Mouse (Mus musculus) large intestine, adult 2 months (tissue): ENCODE measurements around the gene Zfp866. TPM values are rescaled to one million over a fixed set of nuclear protein-coding genes. Genes with fewer than 3 reads are reported as not detected.

ENCODE experiments used
- DNase-seq: peaks from one replicate; pipeline ENCODE4 v3.0.0-alpha.2; 2012; ENCODE audit warnings: low read depth, low spot score
- WGBS: fragments of 180-500 bp; shearing (Covaris S2); methylation state at CpG from one replicate; pipeline ENCODE4 v1.1.7; 2018; 5-methylcytosine and 5-hydroxymethylcytosine counted together
- polyA plus RNA-seq: library from polyadenylated mRNA; depleted of rRNA; stranded (reverse); fragments of >200 nt; gene quantifications from 2 replicates; pipeline ENCODE4 v1.2.3, GENCODE M21; 2012; rRNA removed

The Zfp866 gene
- polyA plus RNA-seq, 1 experiment = 6.0 TPM

- WGBS = 4% methylated on average over 48 of the region's 48 CpGs
- DNase-seq = peak; percentile 81
Observed at GRCm38 (mm10) chr8:69749544-69750454, 41.2 kb downstream of the Zfp866 start, which contains the start of gene Zfp963. TSS of gene Zfp963 (minus strand) at chr8:69749970.

GRCm38 (mm10) chr8:69741231-69741630, 49.7 kb downstream of the Zfp866 start:
- WGBS = 67% methylated on average over 2 of the region's 2 CpGs

GRCm38 (mm10) chr8:69740763-69741162, 50.2 kb downstream of the Zfp866 start:
- 31% methylated on average over 6 of the region's 6 CpGs for WGBS
- DNase-seq = no peak

More at GRCm38 (mm10) chr8:69741231-69741630, 49.7 kb downstream of the Zfp866 start:
- no peak for DNase-seq

- DNase-seq = no peak
- 74% methylated on average over 1 of the region's 1 CpGs for WGBS
Observed at GRCm38 (mm10) chr8:69735495-69735894, 55.5 kb downstream of the Zfp866 start.

GRCm38 (mm10) chr8:69717232-69717580, 73.8 kb downstream of the Zfp866 start:
- WGBS = 37% methylated on average over 5 of the region's 5 CpGs
- no peak for DNase-seq

GRCm38 (mm10) chr8:69716403-69717231, 74.4 kb downstream of the Zfp866 start:
- DNase-seq = peak; percentile 99
- WGBS = under 1% methylated on average over 50 of the region's 52 CpGs

GRCm38 (mm10) chr8:69715366-69715765, 75.6 kb downstream of the Zfp866 start:
- no peak for DNase-seq
- WGBS = 77% methylated on average over 6 of the region's 6 CpGs

GRCm38 (mm10) chr8:69713516-69713915, 77.5 kb downstream of the Zfp866 start:
- WGBS = 85% methylated on average over 8 of the region's 8 CpGs
- DNase-seq = no peak

Other genes starting within 250 kb of the Zfp866 start
- gene Zfp868, start 165.6 kb downstream of the Zfp866 start, polyA plus RNA-seq = 4.8 and 5.2 TPM in 2 replicates
- 0.38 and 0.43 TPM in 2 replicates for gene Zfp964, start 136.7 kb downstream of the Zfp866 start, polyA plus RNA-seq
- gene Zfp869, start 80.5 kb downstream of the Zfp866 start, polyA plus RNA-seq = 3.0 and 3.9 TPM in 2 replicates
- 1.4 and 2.5 TPM in 2 replicates for gene Zfp963, start 41.2 kb downstream of the Zfp866 start, polyA plus RNA-seq
- 1.2 TPM in 1 of 2 replicates, not detected in the other for gene Gm20422, start 16.3 kb downstream of the Zfp866 start, polyA plus RNA-seq
- 69.2 and 102 TPM in 2 replicates for gene Atp13a1, start within 50 bp of the Zfp866 start, polyA plus RNA-seq
- 31.3 and 46.0 TPM in 2 replicates for gene Gmip, start 17.5 kb upstream of the Zfp866 start, polyA plus RNA-seq
- 1.1 and 2.0 TPM in 2 replicates for gene Lpar2, start 31.3 kb upstream of the Zfp866 start, polyA plus RNA-seq
- 3.3 and 6.5 TPM in 2 replicates for gene Pbx4, start 41.3 kb upstream of the Zfp866 start, polyA plus RNA-seq
- 0.03 and 0.07 TPM in 2 replicates for gene Cilp2, start 96.5 kb upstream of the Zfp866 start, polyA plus RNA-seq
- 0.64 and 0.66 TPM in 2 replicates for gene Tssk6, start 111.0 kb upstream of the Zfp866 start, polyA plus RNA-seq
- gene Ndufa13, start 111.4 kb upstream of the Zfp866 start, polyA plus RNA-seq = 111 and 119 TPM in 2 replicates
- gene Yjefn3, start 111.5 kb upstream of the Zfp866 start, polyA plus RNA-seq = 1.1 and 1.8 TPM in 2 replicates
- gene Gatad2a, start 205.2 kb upstream of the Zfp866 start, polyA plus RNA-seq = 45.2 and 73.1 TPM in 2 replicates